Mouse (Mus musculus) ES-Bruce4 (cell line): ENCODE measurements at regions not wholly inside any gene's neighbourhood (a gene's known extent, or its start where the extent isn't known, plus 50 kb on each side); places are given as distances from the start of the nearest gene placed in this dataset.
"Not testable (repeated sequence)": the region's sequence is repeated elsewhere in the genome, so short reads cannot be mapped to it uniquely, and the experiment has no call there.

Experiments
- H3K27ac ChIP-seq: 2 replicates; pipeline ENCODE4 v1.5.1; 2012; ENCODE audit warnings: low read length, inconsistent platforms; ENCODE audit not compliant: insufficient read depth
- H3K27me3 ChIP-seq: 2 replicates; pipeline ENCODE4 v1.6.1; 2012; ENCODE audit warnings: mild to moderate bottlenecking, low read length, inconsistent platforms; ENCODE audit not compliant: control insufficient read depth, poor library complexity, insufficient read depth, severe bottlenecking
- H3K36me3 ChIP-seq: 2 replicates; pipeline ENCODE4 v1.6.1; 2012; ENCODE audit warnings: inconsistent platforms, mild to moderate bottlenecking, low read length, moderate library complexity; ENCODE audit not compliant: control insufficient read depth, poor library complexity, insufficient read depth, severe bottlenecking
- H3K4me1 ChIP-seq: one replicate; pipeline ENCODE4 v1.8.1; 2011; ENCODE audit warnings: low read length; ENCODE audit not compliant: control insufficient read depth, insufficient read depth
- H3K4me3 ChIP-seq: 2 replicates; pipeline ENCODE4 v1.5.1; 2011; ENCODE audit warnings: low read depth, mild to moderate bottlenecking, low read length
- H3K9ac ChIP-seq: 2 replicates; pipeline ENCODE4 v1.6.1; 2012; ENCODE audit warnings: low read depth, mild to moderate bottlenecking, inconsistent platforms; ENCODE audit not compliant: poor library complexity, severe bottlenecking
- H3K9me3 ChIP-seq: replicated peaks from 2 replicates; pipeline ENCODE4 v1.6.1; 2012; ENCODE audit warnings: mild to moderate bottlenecking, low read length, inconsistent platforms; ENCODE audit not compliant: control insufficient read depth, poor library complexity, insufficient read depth, severe bottlenecking
- CTCF ChIP-seq: IDR thresholded peaks from one replicate; pipeline ENCODE4 v1.8.1; 2011; ENCODE audit warnings: low read depth, low read length
- EP300 ChIP-seq: IDR thresholded peaks from 2 replicates; pipeline ENCODE4 v1.6.1; 2011; ENCODE audit warnings: low read depth, low read length; ENCODE audit not compliant: insufficient read depth
- POLR2A ChIP-seq: IDR thresholded peaks from one replicate; pipeline ENCODE4 v1.8.1; 2011; ENCODE audit warnings: low read length; ENCODE audit not compliant: insufficient read depth

- not testable (repeated sequence) for H3K4me1 ChIP-seq, H3K9me3 ChIP-seq, H3K27me3 ChIP-seq, H3K36me3 ChIP-seq, H3K27ac ChIP-seq, H3K9ac ChIP-seq, H3K4me3 ChIP-seq
Observed at GRCm38 (mm10) chr6:22789731-22790130, 85.6 kb upstream of the Ptprz1 start.

- Histone ChIP-seq H3K27me3 (no peaks in the 10 kb centered on the region), H3K4me1 (no peaks in the 10 kb centered on the region), H3K36me3 (no peaks in the 10 kb centered on the region), H3K9ac (no peak overlapping the region), H3K4me3 (no peak overlapping the region), H3K27ac (no peak overlapping the region), H3K9me3 (no peaks in the 10 kb centered on the region)
- no peak for TF ChIP-seq POLR2A
- no peak for TF ChIP-seq CTCF
- TF ChIP-seq EP300 = no peak
Observed at GRCm38 (mm10) chr6:22791801-22792200, 83.5 kb upstream of the Ptprz1 start.

- no peaks in the 10 kb centered on the region for H3K27me3 ChIP-seq
- TF ChIP-seq POLR2A (no peak), EP300 (no peak), CTCF (no peak)
- H3K27ac ChIP-seq = no peak overlapping the region
- no peaks in the 10 kb centered on the region for H3K9me3 ChIP-seq
- no peak overlapping the region for H3K4me3 ChIP-seq
- H3K36me3 ChIP-seq = no peaks in the 10 kb centered on the region
- no peak overlapping the region for H3K9ac ChIP-seq
- H3K4me1 ChIP-seq = no peaks in the 10 kb centered on the region
Observed at GRCm38 (mm10) chr6:22792601-22793000, 82.7 kb upstream of the Ptprz1 start.

- Histone ChIP-seq H3K27ac (no peak overlapping the region), H3K27me3 (no peaks in the 10 kb centered on the region), H3K4me3 (no peak overlapping the region), H3K4me1 (no peaks in the 10 kb centered on the region), H3K9ac (no peak overlapping the region), H3K36me3 (no peaks in the 10 kb centered on the region), H3K9me3 (no peaks in the 10 kb centered on the region)
- TF ChIP-seq CTCF (no peak), POLR2A (no peak), EP300 (no peak)
Observed at GRCm38 (mm10) chr6:22794071-22794721, 81.1 kb upstream of the Ptprz1 start.

- Histone ChIP-seq H3K4me3 (no peak overlapping the region), H3K36me3 (no peaks in the 10 kb centered on the region), H3K4me1 (no peaks in the 10 kb centered on the region), H3K9ac (no peak overlapping the region), H3K27me3 (no peaks in the 10 kb centered on the region), H3K9me3 (no peaks in the 10 kb centered on the region), H3K27ac (no peak overlapping the region)
- TF ChIP-seq CTCF = no peak
Observed at GRCm38 (mm10) chr6:22794755-22795154, 80.5 kb upstream of the Ptprz1 start.

- TF ChIP-seq EP300 (no peak), POLR2A (no peak), CTCF (no peak)
- no peak overlapping the region for H3K4me3 ChIP-seq
- H3K36me3 ChIP-seq = no peaks in the 10 kb centered on the region
- no peaks in the 10 kb centered on the region for H3K9me3 ChIP-seq
- no peak overlapping the region for H3K9ac ChIP-seq
- H3K27me3 ChIP-seq = no peaks in the 10 kb centered on the region
- H3K4me1 ChIP-seq = no peaks in the 10 kb centered on the region
- no peak overlapping the region for H3K27ac ChIP-seq
Observed at GRCm38 (mm10) chr6:22795291-22795860, 79.9 kb upstream of the Ptprz1 start.
